Mouse (Mus musculus): ENCODE data around the gene Sh3rf3.

- TF ChIP-seq MAFK (IDR thresholded peaks at IDR 0.05; ENCODE audit: insufficient read depth, low read depth, low read length), result no peak
- TF ChIP-seq CHD2 (IDR thresholded peaks at IDR 0.05; ENCODE audit: low read depth, low read length), result no peak
These were observed 102.4 kb downstream of the Sh3rf3 start for GRCm38 (mm10) chr10:58915301-58916245.
